Mouse (Mus musculus): ENCODE results near the gene Pik3cd. TPM values are rescaled to one million over a fixed set of nuclear protein-coding genes. Genes with fewer than 3 reads are reported as not detected.
A peak's percentile ranks its signal among the peaks of the same experiment; 100 is the strongest.

Pik3cd gene
- polyA plus RNA-seq, 1 experiment, result 11.7 TPM

- 10% methylated on average over 59 of the region's 60 CpGs for WGBS
- TF ChIP-seq CTCF (IDR thresholded peaks at IDR 0.05; ENCODE audit: extremely low read depth, insufficient read length, insufficient replicate concordance, low read depth, low read length) (no peak), POLR2A (IDR thresholded peaks at IDR 0.05; ENCODE audit: low read depth, low read length) (no peak; the same call in 1 of the 2 replicates)
These were observed 26.8 kb downstream of the Pik3cd start for GRCm38 (mm10) chr4:149675378-149676261.

GRCm38 (mm10) chr4:149674814-149675377 lies 27.5 kb downstream of the Pik3cd start:
- peak overlapping the region; percentile 62 for H3K4me3 ChIP-seq (ENCODE audit: low read depth, low read length)
- no peak overlapping the region for H3K27ac ChIP-seq (ENCODE audit: insufficient read depth, low read depth, low read length)

More at GRCm38 (mm10) chr4:149675378-149676261, 26.8 kb downstream of the Pik3cd start:
- Histone ChIP-seq H3K36me3 (ENCODE audit: control insufficient read depth, insufficient read depth, low read length) (no peaks in the 10 kb centered on the region), H3K4me1 (ENCODE audit: control insufficient read depth, insufficient read depth, insufficient read length, low read length) (peaks cover 10% of the 10 kb centered on the region), H3K27me3 (ENCODE audit: control insufficient read depth, insufficient read depth, low read length) (peaks cover 20% of the 10 kb centered on the region), H3K4me3 (ENCODE audit: low read depth, low read length) (peak overlapping the region; percentile 62), H3K27ac (ENCODE audit: insufficient read depth, low read depth, low read length) (no peak overlapping the region)

GRCm38 (mm10) chr4:149672747-149673146 lies 29.6 kb downstream of the Pik3cd start:
- Histone ChIP-seq H3K27me3 (ENCODE audit: control insufficient read depth, insufficient read depth, low read length) (peaks cover 20% of the 10 kb centered on the region), H3K4me3 (ENCODE audit: low read depth, low read length) (no peak overlapping the region), H3K27ac (ENCODE audit: insufficient read depth, low read depth, low read length) (no peak overlapping the region), H3K4me1 (ENCODE audit: control insufficient read depth, insufficient read depth, insufficient read length, low read length) (peaks cover 10% of the 10 kb centered on the region), H3K36me3 (ENCODE audit: control insufficient read depth, insufficient read depth, low read length) (no peaks in the 10 kb centered on the region)
- TF ChIP-seq CTCF (IDR thresholded peaks at IDR 0.05; ENCODE audit: extremely low read depth, insufficient read length, insufficient replicate concordance, low read depth, low read length) (no peak), POLR2A (IDR thresholded peaks at IDR 0.05; ENCODE audit: low read depth, low read length) (no peak)
- 92% methylated on average over 5 of the region's 5 CpGs for WGBS

More at GRCm38 (mm10) chr4:149674814-149675377, 27.5 kb downstream of the Pik3cd start:
- H3K4me1 ChIP-seq (ENCODE audit: control insufficient read depth, insufficient read depth, insufficient read length, low read length), result peaks cover 10% of the 10 kb centered on the region
- TF ChIP-seq POLR2A (IDR thresholded peaks at IDR 0.05; ENCODE audit: low read depth, low read length) (no peak), CTCF (IDR thresholded peaks at IDR 0.05; ENCODE audit: extremely low read depth, insufficient read length, insufficient replicate concordance, low read depth, low read length) (no peak)
- peaks cover 20% of the 10 kb centered on the region for H3K27me3 ChIP-seq (ENCODE audit: control insufficient read depth, insufficient read depth, low read length)
- 26% methylated on average over 8 of the region's 8 CpGs for WGBS
- H3K36me3 ChIP-seq (ENCODE audit: control insufficient read depth, insufficient read depth, low read length), result no peaks in the 10 kb centered on the region

GRCm38 (mm10) chr4:149671175-149671574 lies 31.2 kb downstream of the Pik3cd start:
- 96% methylated on average over 6 of the region's 6 CpGs for WGBS
- no peaks in the 10 kb centered on the region for H3K36me3 ChIP-seq (ENCODE audit: control insufficient read depth, insufficient read depth, low read length)
- no peak for TF ChIP-seq POLR2A (IDR thresholded peaks at IDR 0.05; ENCODE audit: low read depth, low read length)
- TF ChIP-seq CTCF (IDR thresholded peaks at IDR 0.05; ENCODE audit: extremely low read depth, insufficient read length, insufficient replicate concordance, low read depth, low read length), result no peak
- no peak overlapping the region for H3K4me3 ChIP-seq (ENCODE audit: low read depth, low read length)
- no peak overlapping the region for H3K27ac ChIP-seq (ENCODE audit: insufficient read depth, low read depth, low read length)
- H3K4me1 ChIP-seq (ENCODE audit: control insufficient read depth, insufficient read depth, insufficient read length, low read length), result peaks cover 10% of the 10 kb centered on the region
- H3K27me3 ChIP-seq (ENCODE audit: control insufficient read depth, insufficient read depth, low read length), result peaks cover 20% of the 10 kb centered on the region

GRCm38 (mm10) chr4:149665692-149666090 lies 36.7 kb downstream of the Pik3cd start:
- WGBS, result 81% methylated on average over 6 of the region's 6 CpGs

GRCm38 (mm10) chr4:149665016-149665691 lies 37.2 kb downstream of the Pik3cd start:
- H3K4me3 ChIP-seq (ENCODE audit: low read depth, low read length), result no peak overlapping the region
- H3K4me1 ChIP-seq (ENCODE audit: control insufficient read depth, insufficient read depth, insufficient read length, low read length), result no peaks in the 10 kb centered on the region
- peak overlapping the region; percentile 35; the same call in 1 of the 2 replicates for H3K27ac ChIP-seq (ENCODE audit: insufficient read depth, low read depth, low read length)
- WGBS, result 62% methylated on average over 6 of the region's 6 CpGs
- no peaks in the 10 kb centered on the region for H3K36me3 ChIP-seq (ENCODE audit: control insufficient read depth, insufficient read depth, low read length)
- H3K27me3 ChIP-seq (ENCODE audit: control insufficient read depth, insufficient read depth, low read length), result no peaks in the 10 kb centered on the region
- TF ChIP-seq POLR2A (IDR thresholded peaks at IDR 0.05; ENCODE audit: low read depth, low read length) (no peak), CTCF (IDR thresholded peaks at IDR 0.05; ENCODE audit: extremely low read depth, insufficient read length, insufficient replicate concordance, low read depth, low read length) (no peak)

More at GRCm38 (mm10) chr4:149665692-149666090, 36.7 kb downstream of the Pik3cd start:
- Histone ChIP-seq H3K4me1 (ENCODE audit: control insufficient read depth, insufficient read depth, insufficient read length, low read length) (no peaks in the 10 kb centered on the region), H3K27ac (ENCODE audit: insufficient read depth, low read depth, low read length) (peak overlapping the region; percentile 35; the same call in 1 of the 2 replicates), H3K36me3 (ENCODE audit: control insufficient read depth, insufficient read depth, low read length) (no peaks in the 10 kb centered on the region), H3K27me3 (ENCODE audit: control insufficient read depth, insufficient read depth, low read length) (no peaks in the 10 kb centered on the region), H3K4me3 (ENCODE audit: low read depth, low read length) (no peak overlapping the region)
- TF ChIP-seq POLR2A (IDR thresholded peaks at IDR 0.05; ENCODE audit: low read depth, low read length), result no peak
- TF ChIP-seq CTCF (IDR thresholded peaks at IDR 0.05; ENCODE audit: extremely low read depth, insufficient read length, insufficient replicate concordance, low read depth, low read length), result no peak
